In genomic region chr5:108550207-108550594, GRCm38 (mm10) we compare ENCODE assay signal across 8 mouse cellular contexts. TPM values are rescaled to one million over a fixed set of nuclear protein-coding genes. Genes with fewer than 3 reads are reported as not detected.
DNase-seq lines count a peak whose midpoint lies in the region; ATAC-seq and TF ChIP-seq lines count a peak whose summit lies in the region.

No protein-coding gene starts in this region.

- WGBS in embryonic facial prominence, embryonic 10.5 days: under 1% methylated on average over 16 of the region's 16 CpGs
- under 1% methylated on average over 16 of the region's 16 CpGs for WGBS in hindbrain, embryonic 15.5 days
- WGBS in neural tube, embryonic 11.5 days: under 1% methylated on average over 16 of the region's 16 CpGs

- no peaks in the 10 kb centered on the region for H3K9me3 ChIP-seq in embryonic facial prominence, embryonic 10.5 days
- no peaks in the 10 kb centered on the region for H3K9me3 ChIP-seq in hindbrain, embryonic 15.5 days
- H3K9me3 ChIP-seq in neural tube, embryonic 11.5 days (ENCODE audit: control insufficient read depth, low read length): no peaks in the 10 kb centered on the region

- no peak for TF ChIP-seq CTCF in layer of hippocampus, adult 2 months (conservative IDR thresholded peaks at IDR 0.05)

- H3K9ac ChIP-seq in hindbrain, embryonic 15.5 days: peak overlapping the region; percentile 70
- peak overlapping the region; percentile 40 for H3K9ac ChIP-seq in neural tube, embryonic 11.5 days (ENCODE audit: low read length)

- no peaks in the 10 kb centered on the region for H3K36me3 ChIP-seq in embryonic facial prominence, embryonic 10.5 days (replicated peaks)
- H3K36me3 ChIP-seq in hindbrain, embryonic 15.5 days: peaks cover under 1% of the 10 kb centered on the region; the same call in 1 of the 2 replicates
- H3K36me3 ChIP-seq in neural tube, embryonic 11.5 days (ENCODE audit: control insufficient read depth, insufficient read depth, low read length): no peaks in the 10 kb centered on the region

- peaks cover 45% of the 10 kb centered on the region for H3K27me3 ChIP-seq in embryonic facial prominence, embryonic 10.5 days (replicated peaks; ENCODE audit: low read depth, poor library complexity, severe bottlenecking)
- H3K27me3 ChIP-seq in hindbrain, embryonic 15.5 days: 0 out of 2 replicates have a peak, but pooled peaks cover 10% of the 10 kb centered on the region
- H3K27me3 ChIP-seq in neural tube, embryonic 11.5 days (ENCODE audit: control insufficient read depth, insufficient read depth, low read length): peaks cover 23% of the 10 kb centered on the region

- DNase-seq in layer of hippocampus, adult 2 months (ENCODE audit: low spot score in 2 of 2): no peak
- DNase-seq in layer of hippocampus, adult 9-10 months (ENCODE audit: low spot score): no peak
- DNase-seq in embryonic facial prominence, embryonic 10.5 days (ENCODE audit: low spot score): peak; percentile 14
- DNase-seq in neural tube, embryonic 11.5 days (ENCODE audit: low spot score): no peak
- no peak for DNase-seq in gastrocnemius, postnatal 4 days (ENCODE audit: low spot score in 2 of 2)
- DNase-seq in T-cell, adult 2 months (ENCODE audit: low spot score): no peak
- no peak for DNase-seq in kidney, postnatal 25 days

- H3K4me1 ChIP-seq in embryonic facial prominence, embryonic 10.5 days: peaks cover 15% of the 10 kb centered on the region
- peaks cover 25% of the 10 kb centered on the region for H3K4me1 ChIP-seq in hindbrain, embryonic 15.5 days (replicated peaks)
- no peaks in the 10 kb centered on the region; the same call in 1 of the 2 replicates for H3K4me1 ChIP-seq in neural tube, embryonic 11.5 days (ENCODE audit: control insufficient read depth, insufficient read depth, low read length)

- peak overlapping the region; percentile 74 for H3K4me2 ChIP-seq in hindbrain, embryonic 15.5 days
- peak overlapping the region; percentile 69 for H3K4me2 ChIP-seq in neural tube, embryonic 11.5 days (ENCODE audit: low read depth)

- peak overlapping the region; percentile 92 for H3K27ac ChIP-seq in layer of hippocampus, adult 2 months
- no peak overlapping the region for H3K27ac ChIP-seq in embryonic facial prominence, embryonic 10.5 days (replicated peaks)
- peak overlapping the region; percentile 82 for H3K27ac ChIP-seq in hindbrain, embryonic 15.5 days (replicated peaks)
- H3K27ac ChIP-seq in neural tube, embryonic 11.5 days (ENCODE audit: low read depth, low read length): no peak overlapping the region

- ATAC-seq in hindbrain, embryonic 15.5 days (ENCODE audit: low FRiP score, low read depth): peak; percentile 78
- ATAC-seq in neural tube, embryonic 11.5 days (ENCODE audit: insufficient read depth, low FRiP score, low TSS enrichment): peak; percentile 56; the same call in 1 of the 2 replicates

- H3K4me3 ChIP-seq in layer of hippocampus, adult 2 months: peak overlapping the region; percentile 58
- peak overlapping the region; percentile 60 for H3K4me3 ChIP-seq in embryonic facial prominence, embryonic 10.5 days
- peak overlapping the region; percentile 50 for H3K4me3 ChIP-seq in hindbrain, embryonic 15.5 days
- peak overlapping the region; percentile 40 for H3K4me3 ChIP-seq in neural tube, embryonic 11.5 days (ENCODE audit: low read depth, low read length)

RNA-seq across cellular contexts. Expression of gene Cplx1, which starts 0.4 kb away (rescaled TPM):
- 100 to 1,000 TPM; 507 to 549 TPM for total RNA-seq in layer of hippocampus, adult 2 months (2021)
- polyA plus RNA-seq in embryonic facial prominence, embryonic 10.5 days (2016; fragmentation: Nextera tagmentation; extraction: Ambion mirVana): 2.7 and 4.0 TPM in 2 replicates
- polyA plus RNA-seq in hindbrain, embryonic 15.5 days (2015; fragmentation: Nextera tagmentation; extraction: Ambion mirVana): 170 and 187 TPM in 2 replicates
- 16.9 and 17.4 TPM in 2 replicates for polyA plus RNA-seq in neural tube, embryonic 11.5 days (2014; fragmentation: Nextera tagmentation; extraction: Ambion mirVana)
- under 1 TPM; 0.27 to 0.31 TPM for total RNA-seq in gastrocnemius, postnatal 4 days (2021)

Comparison
In these comparisons a context has a peak if more than half of its experiments do, and no peak if none do; other contexts are left out.
1. H3K27ac ChIP-seq: peak in layer of hippocampus, adult 2 months (single experiment) and hindbrain, embryonic 15.5 days (single experiment); none in embryonic facial prominence, embryonic 10.5 days (single experiment) and neural tube, embryonic 11.5 days (single experiment).
2. Peak in every context shown above with its lines, with median percentiles within 50 percentile points of each other: H3K4me3 ChIP-seq.